Mouse (Mus musculus) hindbrain, postnatal 0 days (tissue): ENCODE measurements around the gene Syt9. TPM values are rescaled to one million over a fixed set of nuclear protein-coding genes. Genes with fewer than 3 reads are reported as not detected.

Source experiments
- ATAC-seq: fragments of 200-750 bp; cut with Nextera tagmentation; 2 replicates; pipeline ENCODE4 v1.8.0; 2017; ENCODE audit warnings: mild to moderate bottlenecking, moderate TSS enrichment, moderate library complexity
- DNase-seq: peaks from one replicate; pipeline ENCODE4 v3.0.0-alpha.2; 2015; ENCODE audit warnings: low spot score
- H3K27ac ChIP-seq: fragments of 300-500 bp; sonication (generic); 2 replicates; pipeline ENCODE4 v1.5.1; 2014; ENCODE audit warnings: mild to moderate bottlenecking
- H3K27me3 ChIP-seq: fragments of 300-500 bp; sonication (generic); 2 replicates; pipeline ENCODE4 v1.6.1; 2014; ENCODE audit warnings: low read length, mixed read lengths; ENCODE audit not compliant: insufficient read depth
- H3K36me3 ChIP-seq: fragments of 300-500 bp; sonication (generic); 2 replicates; pipeline ENCODE4 v1.6.1; 2014; ENCODE audit warnings: low read length, mixed read lengths; ENCODE audit not compliant: insufficient read depth
- H3K4me1 ChIP-seq: fragments of 300-500 bp; sonication (generic); 2 replicates; pipeline ENCODE4 v1.6.1; 2014; ENCODE audit warnings: antibody characterized with exemption, low read length, mixed read lengths; ENCODE audit not compliant: insufficient read depth
- H3K4me2 ChIP-seq: fragments of 300-500 bp; sonication (generic); 2 replicates; pipeline ENCODE4 v1.6.1; 2014; ENCODE audit warnings: low read depth, mild to moderate bottlenecking, low read length, moderate library complexity, mixed read lengths
- H3K4me3 ChIP-seq: fragments of 300-500 bp; sonication (generic); 2 replicates; pipeline ENCODE4 v1.5.1; 2014; ENCODE audit warnings: low read length
- H3K9ac ChIP-seq: fragments of 300-500 bp; sonication (generic); replicated peaks from 2 replicates; pipeline ENCODE4 v1.6.1; 2014; ENCODE audit warnings: mild to moderate bottlenecking, low read length, moderate library complexity, mixed read lengths
- H3K9me3 ChIP-seq: fragments of 300-500 bp; sonication (generic); 2 replicates; pipeline ENCODE4 v1.6.1; 2016; ENCODE audit warnings: low read length, mixed read lengths
- CTCF ChIP-seq: IDR thresholded peaks from 2 replicates; pipeline ENCODE4 v1.5.1; 2016; ENCODE audit warnings: antibody characterized with exemption, control low read depth, low read depth
- WGBS: fragments of 180-500 bp; shearing (Covaris S2); extraction: QIAGEN DNeasy Blood & Tissue Kit; methylation state at CpG from one replicate; pipeline ENCODE4 v1.1.7; 2014; 5-methylcytosine and 5-hydroxymethylcytosine counted together
- polyA plus RNA-seq: library from polyadenylated mRNA; unstranded; fragments of >200 nt; fragmentation: Nextera tagmentation; extraction: Ambion mirVana; gene quantifications from 2 replicates; pipeline ENCODE4 v1.2.1, GENCODE M21; 2015
- total RNA-seq: library from RNA; depleted of rRNA; stranded (reverse); fragments of >200 nt; gene quantifications from 2 replicates; pipeline ENCODE4 v1.2.3, GENCODE M21; 2014

Gene Syt9
- total and polyA plus RNA-seq, 2 experiments from 2014 or later: 12.4 to 30.0 TPM

DNA sequence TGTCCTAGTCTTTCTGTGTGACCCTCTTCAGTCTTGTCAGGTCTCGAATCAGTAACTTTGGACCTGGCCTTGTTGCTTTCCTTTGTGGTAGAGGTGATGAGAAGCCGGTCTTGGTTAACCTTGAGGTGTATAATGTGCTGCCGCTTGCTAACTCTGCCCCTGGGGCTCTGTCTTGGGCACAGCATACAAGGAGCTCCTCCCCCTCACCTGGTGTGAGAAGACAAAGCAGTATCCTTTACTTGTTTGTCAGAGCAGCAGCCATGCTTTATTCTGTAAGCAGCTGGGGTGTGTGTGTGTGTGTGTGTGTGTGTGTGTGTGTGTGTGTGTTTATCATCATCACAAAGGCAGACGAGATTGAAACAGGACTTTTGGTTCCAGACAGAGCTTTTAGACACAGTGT is 164.8 kb downstream of the Syt9 start:
- Histone ChIP-seq H3K27me3 (no peaks in the 10 kb centered on the region), H3K4me3 (no peak overlapping the region), H3K9me3 (no peaks in the 10 kb centered on the region), H3K9ac (no peak overlapping the region), H3K4me2 (no peak overlapping the region), H3K27ac (no peak overlapping the region), H3K36me3 (no peaks in the 10 kb centered on the region), H3K4me1 (no peaks in the 10 kb centered on the region)
- no peak for TF ChIP-seq CTCF
- 81% methylated on average over 4 of the region's 4 CpGs for WGBS
- no peak for ATAC-seq
- no peak for DNase-seq

DNA sequence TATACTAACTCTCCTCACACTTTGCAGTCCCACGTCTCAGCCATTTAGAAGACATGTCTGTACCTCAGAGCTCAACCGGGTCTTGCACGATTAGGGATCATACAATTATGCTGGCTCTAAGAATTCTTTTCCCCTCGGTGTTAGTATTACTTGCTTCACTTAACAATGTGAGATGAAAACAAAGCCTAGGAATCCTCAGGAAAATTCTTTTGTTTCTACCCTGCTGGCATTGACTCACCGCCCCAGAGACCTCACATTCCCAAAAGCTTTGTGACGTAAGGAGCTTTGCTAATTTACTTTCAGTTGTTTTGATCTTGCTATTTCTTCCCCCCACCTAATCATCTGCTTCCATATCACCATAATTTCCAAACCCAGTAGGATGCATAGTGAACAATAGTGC is 166.0 kb downstream of the Syt9 start:
- H3K9ac ChIP-seq: no peak overlapping the region
- no peaks in the 10 kb centered on the region for H3K27me3 ChIP-seq
- H3K4me1 ChIP-seq: no peaks in the 10 kb centered on the region
- H3K27ac ChIP-seq: no peak overlapping the region
- WGBS: 46% methylated on average over 6 of the region's 6 CpGs
- DNase-seq: no peak
- no peak overlapping the region for H3K4me2 ChIP-seq
- no peak overlapping the region for H3K4me3 ChIP-seq
- no peaks in the 10 kb centered on the region for H3K36me3 ChIP-seq
- ATAC-seq: no peak
- no peak for TF ChIP-seq CTCF
- H3K9me3 ChIP-seq: no peaks in the 10 kb centered on the region

DNA sequence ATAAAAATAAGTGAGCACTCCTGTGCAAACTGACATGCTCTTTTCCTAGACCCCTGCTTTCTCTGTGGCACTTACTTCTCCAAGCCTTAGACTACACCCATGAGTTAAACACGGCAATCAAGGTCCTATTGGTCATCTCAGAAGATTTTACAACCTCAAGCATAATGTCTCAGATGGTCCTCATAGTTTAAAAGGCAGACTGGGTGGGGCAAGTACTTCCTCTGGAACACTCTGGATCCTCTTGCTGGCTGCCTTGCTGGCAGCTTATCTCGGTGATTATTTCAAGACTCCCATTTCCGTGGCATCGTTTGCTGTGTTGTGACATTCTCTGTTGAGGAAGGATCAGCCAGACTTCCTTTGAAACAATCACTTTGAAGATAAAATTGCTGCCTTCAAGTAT is 169.5 kb downstream of the Syt9 start:
- Histone ChIP-seq H3K4me3 (no peak overlapping the region), H3K9me3 (no peaks in the 10 kb centered on the region), H3K4me1 (no peaks in the 10 kb centered on the region), H3K27ac (no peak overlapping the region), H3K36me3 (no peaks in the 10 kb centered on the region), H3K9ac (no peak overlapping the region), H3K27me3 (no peaks in the 10 kb centered on the region), H3K4me2 (no peak overlapping the region)
- no peak for DNase-seq
- no peak for ATAC-seq
- TF ChIP-seq CTCF: no peak
- 72% methylated on average over 4 of the region's 4 CpGs for WGBS

DNA sequence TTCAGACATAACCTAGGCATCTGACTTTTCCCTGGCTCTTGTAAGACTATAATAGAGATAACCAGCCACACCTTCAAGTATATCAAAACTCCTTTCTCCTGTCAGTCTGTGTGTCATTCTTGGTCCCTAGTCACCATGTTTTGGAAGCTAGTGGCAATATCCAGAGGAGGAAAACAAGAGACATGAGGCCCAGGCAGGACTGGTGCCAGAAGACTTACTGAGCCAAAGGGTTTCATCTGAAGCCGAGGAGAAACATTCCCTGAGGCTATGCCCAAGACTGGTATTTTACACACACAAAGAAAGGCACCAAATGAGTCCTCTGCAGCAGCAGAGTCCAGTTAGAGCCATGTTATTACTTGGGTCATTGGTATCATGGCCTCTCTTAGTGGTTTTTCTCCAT is 174.5 kb downstream of the Syt9 start:
- H3K36me3 ChIP-seq: 0 out of 2 replicates have a peak, but pooled peaks cover 6% of the 10 kb centered on the region
- no peaks in the 10 kb centered on the region for H3K27me3 ChIP-seq
- ATAC-seq (no peak), DNase-seq (no peak)
- H3K4me3 ChIP-seq: no peak overlapping the region
- WGBS: 30% methylated on average over 1 of the region's 1 CpGs
- H3K27ac ChIP-seq: no peak overlapping the region
- H3K9me3 ChIP-seq: no peaks in the 10 kb centered on the region
- H3K4me2 ChIP-seq: no peak overlapping the region
- no peaks in the 10 kb centered on the region for H3K4me1 ChIP-seq
- no peak for TF ChIP-seq CTCF
- H3K9ac ChIP-seq: no peak overlapping the region

DNA sequence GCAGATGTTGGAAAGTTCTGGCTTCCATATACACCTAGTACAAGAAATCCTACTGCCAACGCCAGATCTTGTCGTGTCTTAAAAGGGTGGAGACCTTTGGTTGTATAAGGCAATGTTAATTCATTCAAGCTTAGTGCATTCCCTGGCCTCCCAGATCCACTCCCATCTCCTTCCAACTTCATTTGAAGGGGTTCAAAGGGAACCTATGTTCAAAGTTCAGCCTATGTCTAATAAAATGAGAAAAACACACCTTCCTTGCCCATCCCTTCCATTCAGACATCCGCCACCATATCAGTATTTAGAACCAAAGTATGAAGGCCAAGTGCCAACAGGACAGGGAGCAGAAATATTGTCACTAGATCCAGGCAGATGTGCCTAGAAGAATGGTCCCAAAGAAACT is 177.3 kb downstream of the Syt9 start:
- ATAC-seq: no peak
- no peak for DNase-seq

DNA sequence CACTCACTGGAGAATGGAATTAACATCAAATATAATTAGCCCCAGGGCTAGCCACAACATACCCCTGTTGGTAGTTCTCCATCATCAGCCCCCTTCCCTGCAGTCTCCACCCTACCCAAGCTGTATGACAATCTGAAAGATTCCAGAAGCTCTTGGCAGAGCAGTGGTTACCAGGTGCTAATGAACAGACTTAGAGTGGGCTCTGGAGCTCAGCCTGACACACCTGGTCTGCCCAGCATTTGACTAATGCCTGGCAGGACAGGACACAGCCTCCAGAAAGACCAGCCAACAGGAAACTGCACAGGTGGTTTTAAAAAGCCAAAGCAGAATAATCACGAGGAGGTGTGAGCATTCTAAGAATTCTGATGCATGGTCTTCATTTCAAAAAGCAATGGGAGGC is 182.9 kb downstream of the Syt9 start:
- TF ChIP-seq CTCF: no peak
- Histone ChIP-seq H3K27me3 (no peaks in the 10 kb centered on the region), H3K4me1 (no peaks in the 10 kb centered on the region), H3K9ac (no peak overlapping the region), H3K9me3 (no peaks in the 10 kb centered on the region), H3K4me2 (no peak overlapping the region), H3K36me3 (no peaks in the 10 kb centered on the region), H3K4me3 (no peak overlapping the region), H3K27ac (no peak overlapping the region)
- DNase-seq (no peak), ATAC-seq (no peak)
- WGBS: 59% methylated on average over 1 of the region's 1 CpGs

More for the DNA sequence above, 177.3 kb downstream of the Syt9 start:
- H3K9ac ChIP-seq: no peak overlapping the region
- no peak for TF ChIP-seq CTCF
- 92% methylated on average over 3 of the region's 3 CpGs for WGBS
- H3K9me3 ChIP-seq: no peaks in the 10 kb centered on the region
- 0 out of 2 replicates have a peak, but pooled peaks cover 6% of the 10 kb centered on the region for H3K36me3 ChIP-seq
- no peak overlapping the region for H3K4me2 ChIP-seq
- no peaks in the 10 kb centered on the region for H3K4me1 ChIP-seq
- no peak overlapping the region for H3K27ac ChIP-seq
- H3K4me3 ChIP-seq: no peak overlapping the region
- no peaks in the 10 kb centered on the region for H3K27me3 ChIP-seq

DNA sequence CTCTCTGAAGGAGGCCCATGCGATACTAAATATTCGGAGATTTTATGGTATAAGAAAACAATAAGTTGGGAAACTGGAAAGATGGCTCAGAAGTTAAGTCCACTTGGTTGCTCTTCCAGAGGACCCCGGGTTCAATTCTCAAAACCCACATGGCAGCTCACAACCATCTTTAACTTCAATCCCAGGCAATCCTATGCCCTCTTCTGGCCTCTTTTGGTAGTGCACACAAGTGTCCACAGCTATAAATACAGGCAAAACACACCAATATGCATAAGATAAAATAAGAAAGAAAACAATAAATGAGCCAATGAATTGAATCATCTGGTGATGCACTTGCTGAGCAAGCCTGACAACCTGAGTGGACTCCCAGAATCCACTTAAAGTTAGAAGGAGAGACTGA is 185.4 kb downstream of the Syt9 start:
- no peaks in the 10 kb centered on the region for H3K4me1 ChIP-seq
- no peaks in the 10 kb centered on the region for H3K27me3 ChIP-seq
- peak; percentile 51 for TF ChIP-seq CTCF
- H3K9me3 ChIP-seq: no peaks in the 10 kb centered on the region
- ATAC-seq (no peak), DNase-seq (no peak)
- H3K4me2 ChIP-seq: no peak overlapping the region
- no peak overlapping the region for H3K4me3 ChIP-seq
- H3K9ac ChIP-seq: no peak overlapping the region
- 84% methylated on average over 3 of the region's 3 CpGs for WGBS
- H3K27ac ChIP-seq: no peak overlapping the region
- no peaks in the 10 kb centered on the region for H3K36me3 ChIP-seq

DNA sequence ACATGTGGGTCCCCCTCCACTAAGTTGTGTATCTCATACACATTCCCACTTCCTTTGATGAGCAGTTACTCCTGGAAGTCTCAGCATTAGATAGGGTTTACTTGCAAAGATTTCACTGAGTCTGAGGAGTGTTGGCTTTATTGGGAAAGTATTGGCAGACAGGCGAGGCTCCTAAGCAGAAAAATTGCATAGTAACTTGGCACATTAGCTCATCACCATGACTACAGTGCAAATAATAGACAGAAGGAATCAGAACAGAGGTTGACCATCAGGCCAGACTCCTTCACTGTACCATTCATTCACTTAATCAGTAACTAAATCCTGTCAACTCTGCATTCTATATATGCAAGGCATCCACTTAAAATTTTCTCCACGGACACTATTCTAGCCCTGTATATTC is 190.1 kb downstream of the Syt9 start:
- TF ChIP-seq CTCF: no peak
- no peaks in the 10 kb centered on the region for H3K36me3 ChIP-seq
- H3K4me3 ChIP-seq: no peak overlapping the region
- H3K9ac ChIP-seq: no peak overlapping the region
- H3K9me3 ChIP-seq: no peaks in the 10 kb centered on the region
- H3K27me3 ChIP-seq: no peaks in the 10 kb centered on the region
- DNase-seq: no peak
- no peak for ATAC-seq
- no peak overlapping the region for H3K4me2 ChIP-seq
- WGBS: 64% methylated on average over 2 of the region's 2 CpGs
- no peak overlapping the region for H3K27ac ChIP-seq
- no peaks in the 10 kb centered on the region for H3K4me1 ChIP-seq
